Mouse (Mus musculus): ENCODE results near the gene Picalm. TPM values are rescaled to one million over a fixed set of nuclear protein-coding genes. Genes with fewer than 3 reads are reported as not detected.
A peak's percentile ranks its signal among the peaks of the same experiment; 100 is the strongest.
"Not testable (repeated sequence)": the region's sequence is repeated elsewhere in the genome, so short reads cannot be mapped to it uniquely, and the experiment has no call there.

Gene Picalm
- total and polyA plus RNA-seq, 3 experiments = 62.8 to 377 (median 166) TPM

- ATAC-seq (ENCODE audit: extremely low read depth, insufficient number of reproducible peaks, low FRiP score, poor library complexity, severe bottlenecking) = no peak
- Histone ChIP-seq H3K4me1 (ENCODE audit: insufficient read depth, low read depth, low read length) (no peaks in the 10 kb centered on the region), H3K36me3 (replicated peaks) (no peaks in the 10 kb centered on the region), H3K4me3 (ENCODE audit: low read depth, low read length) (no peak overlapping the region), H3K9me3 (replicated peaks) (no peaks in the 10 kb centered on the region), H3K27me3 (ENCODE audit: insufficient read depth, low read length) (peaks cover 10% of the 10 kb centered on the region)
- DNase-seq (ENCODE audit: low spot score) = no peak
- TF ChIP-seq TAL1 (conservative IDR thresholded peaks at IDR 0.05; ENCODE audit: low read depth, low read length) (no peak), GATA1 (IDR thresholded peaks at IDR 0.05; ENCODE audit: borderline replicate concordance, low read length) (no peak), CTCF (IDR thresholded peaks at IDR 0.05; ENCODE audit: low read depth, low read length) (no peak), POLR2AphosphoS5 (IDR thresholded peaks at IDR 0.05; ENCODE audit: insufficient replicate concordance, low read depth, low read length) (no peak), GATA2 (IDR thresholded peaks at IDR 0.05; ENCODE audit: borderline replicate concordance, low read depth, low read length) (no peak)
Observed at GRCm38 (mm10) chr7:90221487-90221886, 91.5 kb downstream of the Picalm start.

GRCm38 (mm10) chr7:90228075-90228474 is 98.1 kb downstream of the Picalm start:
- TF ChIP-seq TAL1 (conservative IDR thresholded peaks at IDR 0.05; ENCODE audit: low read depth, low read length) (no peak), POLR2AphosphoS5 (IDR thresholded peaks at IDR 0.05; ENCODE audit: insufficient replicate concordance, low read depth, low read length) (no peak), GATA2 (IDR thresholded peaks at IDR 0.05; ENCODE audit: borderline replicate concordance, low read depth, low read length) (no peak), CTCF (IDR thresholded peaks at IDR 0.05; ENCODE audit: low read depth, low read length) (no peak), GATA1 (IDR thresholded peaks at IDR 0.05; ENCODE audit: borderline replicate concordance, low read length) (no peak)
- H3K36me3 ChIP-seq (replicated peaks) = no peaks in the 10 kb centered on the region
- ATAC-seq (ENCODE audit: extremely low read depth, insufficient number of reproducible peaks, low FRiP score, poor library complexity, severe bottlenecking) (no peak), DNase-seq (ENCODE audit: low spot score) (no peak)
- H3K4me3 ChIP-seq (ENCODE audit: low read depth, low read length) = no peak overlapping the region
- no peaks in the 10 kb centered on the region for H3K9me3 ChIP-seq (replicated peaks)
- H3K4me1 ChIP-seq (ENCODE audit: insufficient read depth, low read depth, low read length) = no peaks in the 10 kb centered on the region
- peaks cover 11% of the 10 kb centered on the region for H3K27me3 ChIP-seq (ENCODE audit: insufficient read depth, low read length)

DNA sequence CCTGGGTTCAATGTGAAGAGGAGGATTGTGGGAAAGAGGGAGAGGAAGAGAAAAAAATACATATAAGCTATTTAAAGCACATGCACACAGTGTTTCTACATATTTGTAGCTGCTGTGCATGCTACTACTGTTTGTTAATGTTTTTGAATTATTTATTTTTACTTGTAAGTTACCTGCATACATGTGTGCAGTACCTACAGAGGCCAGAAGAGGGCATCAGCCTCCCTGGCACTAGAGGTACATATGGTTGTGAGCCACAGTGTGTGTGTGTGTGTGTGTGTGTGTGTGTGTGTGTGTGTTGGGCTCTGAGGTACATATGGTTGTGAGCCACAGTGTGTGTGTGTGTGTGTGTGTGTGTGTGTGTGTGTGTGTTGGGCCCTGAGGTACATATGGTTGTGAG is 98.9 kb downstream of the Picalm start:
- H3K9me3 ChIP-seq (replicated peaks); H3K36me3 ChIP-seq (replicated peaks); ATAC-seq (ENCODE audit: extremely low read depth, insufficient number of reproducible peaks, low FRiP score, poor library complexity, severe bottlenecking); H3K4me1 ChIP-seq (ENCODE audit: insufficient read depth, low read depth, low read length); H3K4me3 ChIP-seq (ENCODE audit: low read depth, low read length); DNase-seq (ENCODE audit: low spot score): not testable (repeated sequence)
- peak; percentile 29 for TF ChIP-seq CTCF (IDR thresholded peaks at IDR 0.05; ENCODE audit: low read depth, low read length)
- peaks cover 14% of the 10 kb centered on the region for H3K27me3 ChIP-seq (ENCODE audit: insufficient read depth, low read length)

DNA sequence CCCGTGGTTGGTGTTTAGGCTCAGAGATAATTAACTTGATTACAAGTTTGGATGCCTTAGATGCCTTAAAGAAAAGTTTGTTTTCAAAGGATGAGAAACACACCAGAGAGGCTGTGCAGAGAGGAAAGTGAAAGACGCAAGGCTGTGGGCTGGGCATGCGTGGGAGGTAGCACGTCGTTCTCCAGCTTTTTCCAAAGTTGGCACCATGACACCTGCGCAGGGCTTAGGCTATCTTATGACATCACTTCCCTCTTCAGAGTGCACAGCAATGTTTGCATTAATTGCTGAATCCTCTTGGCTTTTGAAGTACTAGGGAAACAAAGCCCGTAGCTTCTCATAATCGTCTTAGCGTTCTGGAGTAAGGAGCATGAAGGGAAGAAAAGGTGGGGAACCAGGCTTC is 101.4 kb downstream of the Picalm start:
- Histone ChIP-seq H3K27me3 (ENCODE audit: insufficient read depth, low read length) (peaks cover 12% of the 10 kb centered on the region; the same call in 1 of the 2 replicates), H3K36me3 (replicated peaks) (no peaks in the 10 kb centered on the region), H3K4me1 (ENCODE audit: insufficient read depth, low read depth, low read length) (no peaks in the 10 kb centered on the region), H3K4me3 (ENCODE audit: low read depth, low read length) (no peak overlapping the region), H3K9me3 (replicated peaks) (no peaks in the 10 kb centered on the region)
- no peak for ATAC-seq (ENCODE audit: extremely low read depth, insufficient number of reproducible peaks, low FRiP score, poor library complexity, severe bottlenecking)
- TF ChIP-seq GATA1 (IDR thresholded peaks at IDR 0.05; ENCODE audit: borderline replicate concordance, low read length) = no peak
- no peak for TF ChIP-seq TAL1 (conservative IDR thresholded peaks at IDR 0.05; ENCODE audit: low read depth, low read length)
- no peak for TF ChIP-seq CTCF (IDR thresholded peaks at IDR 0.05; ENCODE audit: low read depth, low read length)
- no peak for TF ChIP-seq POLR2AphosphoS5 (IDR thresholded peaks at IDR 0.05; ENCODE audit: insufficient replicate concordance, low read depth, low read length)
- TF ChIP-seq GATA2 (IDR thresholded peaks at IDR 0.05; ENCODE audit: borderline replicate concordance, low read depth, low read length) = no peak
- no peak for DNase-seq (ENCODE audit: low spot score)

DNA sequence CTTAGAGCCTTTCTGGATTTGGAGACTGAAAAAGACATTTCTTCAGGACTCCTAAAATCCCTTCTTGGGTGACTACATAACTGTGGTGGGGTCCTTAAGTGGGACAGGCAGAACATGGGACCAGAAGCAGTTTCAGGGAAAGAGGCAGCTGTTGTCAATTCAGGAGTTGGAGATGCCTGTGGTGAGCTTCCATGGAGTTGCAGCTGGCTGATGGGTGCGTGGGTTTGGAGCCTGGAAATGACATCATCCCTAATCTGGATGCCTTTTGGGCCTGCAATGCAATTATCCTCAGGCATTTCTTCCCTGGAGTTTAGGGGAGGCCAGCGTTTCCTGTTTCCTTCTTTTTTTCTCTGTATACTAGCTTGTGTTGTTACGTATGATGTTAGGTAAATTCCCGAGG is 103.9 kb downstream of the Picalm start:
- Histone ChIP-seq H3K4me3 (ENCODE audit: low read depth, low read length) (no peak overlapping the region), H3K27me3 (ENCODE audit: insufficient read depth, low read length) (peaks cover 9% of the 10 kb centered on the region; the same call in 1 of the 2 replicates), H3K4me1 (ENCODE audit: insufficient read depth, low read depth, low read length) (no peaks in the 10 kb centered on the region), H3K9me3 (replicated peaks) (no peaks in the 10 kb centered on the region), H3K36me3 (replicated peaks) (no peaks in the 10 kb centered on the region)
- ATAC-seq (ENCODE audit: extremely low read depth, insufficient number of reproducible peaks, low FRiP score, poor library complexity, severe bottlenecking) = no peak
- no peak for TF ChIP-seq GATA1 (IDR thresholded peaks at IDR 0.05; ENCODE audit: borderline replicate concordance, low read length)
- no peak for TF ChIP-seq POLR2AphosphoS5 (IDR thresholded peaks at IDR 0.05; ENCODE audit: insufficient replicate concordance, low read depth, low read length)
- TF ChIP-seq TAL1 (conservative IDR thresholded peaks at IDR 0.05; ENCODE audit: low read depth, low read length) = no peak
- TF ChIP-seq CTCF (IDR thresholded peaks at IDR 0.05; ENCODE audit: low read depth, low read length) = no peak
- no peak for TF ChIP-seq GATA2 (IDR thresholded peaks at IDR 0.05; ENCODE audit: borderline replicate concordance, low read depth, low read length)
- no peak for DNase-seq (ENCODE audit: low spot score)

GRCm38 (mm10) chr7:90236289-90236905 is 106.4 kb downstream of the Picalm start:
- no peaks in the 10 kb centered on the region for H3K36me3 ChIP-seq (replicated peaks)
- H3K9me3 ChIP-seq (replicated peaks) = no peaks in the 10 kb centered on the region
- no peak overlapping the region for H3K4me3 ChIP-seq (ENCODE audit: low read depth, low read length)
- ATAC-seq (ENCODE audit: extremely low read depth, insufficient number of reproducible peaks, low FRiP score, poor library complexity, severe bottlenecking) (no peak), DNase-seq (ENCODE audit: low spot score) (no peak)
- TF ChIP-seq POLR2AphosphoS5 (IDR thresholded peaks at IDR 0.05; ENCODE audit: insufficient replicate concordance, low read depth, low read length) = no peak
- TF ChIP-seq TAL1 (conservative IDR thresholded peaks at IDR 0.05; ENCODE audit: low read depth, low read length) = no peak
- no peak for TF ChIP-seq CTCF (IDR thresholded peaks at IDR 0.05; ENCODE audit: low read depth, low read length)
- no peak for TF ChIP-seq GATA1 (IDR thresholded peaks at IDR 0.05; ENCODE audit: borderline replicate concordance, low read length)
- no peaks in the 10 kb centered on the region for H3K4me1 ChIP-seq (ENCODE audit: insufficient read depth, low read depth, low read length)
- H3K27me3 ChIP-seq (ENCODE audit: insufficient read depth, low read length) = peaks cover 6% of the 10 kb centered on the region; the same call in 1 of the 2 replicates

Data from G1E (cell line).